Mouse (Mus musculus) layer of hippocampus, adult 2 months (tissue): ENCODE measurements at regions not wholly inside any gene's neighbourhood (a gene's known extent, or its start where the extent isn't known, plus 50 kb on each side); places are given as distances from the start of the nearest gene placed in this dataset.
"Not testable (repeated sequence)": the region's sequence is repeated elsewhere in the genome, so short reads cannot be mapped to it uniquely, and the experiment has no call there.

Experiments
- DNase-seq, 2 experiments: peaks; one replicate each; pipeline ENCODE4 v3.0.0; 2022; ENCODE audit warnings: low spot score in 2 of 2
- H3K27ac ChIP-seq: fragments of 200-600 bp; 2 replicates; pipeline ENCODE4 v1.8.1; 2022
- H3K4me3 ChIP-seq: fragments of 200-600 bp; 2 replicates; pipeline ENCODE4 v1.8.1; 2022; ENCODE audit warnings: mild to moderate bottlenecking
- CTCF ChIP-seq: fragments of 200-600 bp; conservative IDR thresholded peaks from 2 replicates; pipeline ENCODE4 v1.8.1; 2022; ENCODE audit warnings: antibody characterized with exemption, mild to moderate bottlenecking, moderate library complexity

- TF ChIP-seq CTCF = no peak
- Histone ChIP-seq H3K27ac (no peak overlapping the region), H3K4me3 (no peak overlapping the region)
- no peak for DNase-seq
These were observed 628.0 kb downstream of the Cdh9 start for GRCm38 (mm10) chr15:17356586-17356985.

- no peak for DNase-seq
- TF ChIP-seq CTCF = no peak
- Histone ChIP-seq H3K27ac (no peak overlapping the region), H3K4me3 (no peak overlapping the region)
These were observed 628.7 kb downstream of the Cdh9 start for GRCm38 (mm10) chr15:17357083-17357774.

GRCm38 (mm10) chr15:17404701-17405100 is 676.1 kb downstream of the Cdh9 start:
- Histone ChIP-seq H3K27ac (no peak overlapping the region), H3K4me3 (no peak overlapping the region)
- no peak for DNase-seq
- no peak for TF ChIP-seq CTCF

- DNase-seq = peak in 1 of 2 experiments; percentile 7
- Histone ChIP-seq H3K27ac (0 out of 2 replicates have a peak overlapping the region, but pooled peaks have one; percentile 2), H3K4me3 (no peak overlapping the region)
- TF ChIP-seq CTCF = no peak
These were observed 699.2 kb downstream of the Cdh9 start for GRCm38 (mm10) chr15:17427747-17428146.

GRCm38 (mm10) chr15:17431823-17432222 is 703.3 kb downstream of the Cdh9 start:
- Histone ChIP-seq H3K4me3 (no peak overlapping the region), H3K27ac (no peak overlapping the region)
- DNase-seq = no peak
- TF ChIP-seq CTCF = no peak

- no peak overlapping the region for H3K4me3 ChIP-seq
- DNase-seq = no peak
- no peak for TF ChIP-seq CTCF
- H3K27ac ChIP-seq = no peak overlapping the region
These were observed 707.3 kb downstream of the Cdh9 start for GRCm38 (mm10) chr15:17435862-17436261.

GRCm38 (mm10) chr15:17448218-17448617 is 719.7 kb downstream of the Cdh9 start:
- no peak for TF ChIP-seq CTCF
- no peak overlapping the region for H3K4me3 ChIP-seq
- DNase-seq = no peak
- H3K27ac ChIP-seq = no peak overlapping the region

- DNase-seq, H3K27ac ChIP-seq, H3K4me3 ChIP-seq: not testable (repeated sequence)
These were observed 721.2 kb downstream of the Cdh9 start for GRCm38 (mm10) chr15:17449736-17450135.

- Histone ChIP-seq H3K27ac (no peak overlapping the region), H3K4me3 (no peak overlapping the region)
- peak in 1 of 2 experiments; percentile 1 for DNase-seq
- TF ChIP-seq CTCF = no peak
These were observed 738.5 kb downstream of the Cdh9 start for GRCm38 (mm10) chr15:17467077-17467476.

- no peak for TF ChIP-seq CTCF
- DNase-seq = no peak
- Histone ChIP-seq H3K27ac (no peak overlapping the region), H3K4me3 (no peak overlapping the region)
These were observed 765.0 kb downstream of the Cdh9 start for GRCm38 (mm10) chr15:17493561-17493960.
